ENCODE assay signal across 12 mouse cellular contexts in the genomic region with DNA sequence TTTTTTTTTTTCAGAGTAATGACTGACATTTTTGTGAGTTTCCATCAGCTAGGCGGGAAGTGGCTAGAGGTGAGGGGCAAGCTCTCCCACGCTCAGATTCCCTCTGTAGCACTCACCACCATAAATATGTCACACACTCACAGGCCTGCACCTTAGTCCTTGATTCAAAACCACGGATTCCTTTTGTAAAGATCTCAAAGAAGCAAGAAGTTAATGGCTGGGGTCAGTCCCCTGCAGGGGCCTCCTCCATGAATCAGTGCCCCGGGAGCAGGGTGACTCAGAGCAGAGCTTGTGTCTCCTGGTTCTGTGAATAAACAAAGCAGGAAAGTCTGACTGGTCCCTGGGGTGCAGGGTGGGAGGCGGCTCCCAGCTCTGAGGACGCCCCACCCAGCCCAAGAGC. TPM values are rescaled to one million over a fixed set of nuclear protein-coding genes. Genes with fewer than 3 reads are reported as not detected.
DNase-seq lines count a peak whose midpoint lies in the region; ATAC-seq and TF ChIP-seq lines count a peak whose summit lies in the region.
"Had no signal": no experiment of that assay in that cellular context is flagged by ENCODE, and none has a peak within 500 bp of the region (broad histone marks: within the 10 kb centered on the region; RNA-seq: fewer than 3 reads in every experiment).

No protein-coding gene starts in this region.

- H3K27me3 ChIP-seq in stomach, embryonic 14.5 days (ENCODE audit: control insufficient read depth, insufficient read depth, low read length) = no peaks in the 10 kb centered on the region
- H3K27me3 ChIP-seq: embryonic facial prominence, embryonic 12.5 days; hindbrain, embryonic 13.5 days had no signal

- no peaks in the 10 kb centered on the region for H3K9me3 ChIP-seq in stomach, embryonic 14.5 days (ENCODE audit: control insufficient read depth, low read depth, low read length)
- H3K9me3 ChIP-seq: embryonic facial prominence, embryonic 12.5 days; hindbrain, embryonic 13.5 days had no signal

- intact Hi-C loops in gastrocnemius, adult 2 months (cut with DNase I) = no loop called here

- no peak overlapping the region for H3K4me3 ChIP-seq in gastrocnemius, adult 2 months
- H3K4me3 ChIP-seq in stomach, embryonic 14.5 days (ENCODE audit: low read depth, low read length) = no peak overlapping the region
- H3K4me3 ChIP-seq: embryonic facial prominence, embryonic 12.5 days; hindbrain, embryonic 13.5 days had no signal

- no peak for TF ChIP-seq CTCF in gastrocnemius, adult 2 months (IDR thresholded peaks at IDR 0.05)

- H3K9ac ChIP-seq in stomach, embryonic 14.5 days (replicated peaks; ENCODE audit: low read depth, low read length) = no peak overlapping the region
- H3K9ac ChIP-seq: embryonic facial prominence, embryonic 12.5 days; hindbrain, embryonic 13.5 days; liver, embryonic 14.5 days had no signal

- ATAC-seq in stomach, embryonic 14.5 days (ENCODE audit: insufficient number of reproducible peaks, insufficient read depth, low FRiP score, low read depth) = peak; percentile 80; the same call in 1 of the 2 replicates

- H3K4me1 ChIP-seq in stomach, embryonic 14.5 days (ENCODE audit: control insufficient read depth, insufficient read depth, low read length) = peaks cover 3% of the 10 kb centered on the region; the same call in 1 of the 2 replicates

- H3K4me2 ChIP-seq in stomach, embryonic 14.5 days (replicated peaks; ENCODE audit: low read depth, low read length) = no peak overlapping the region
- H3K4me2 ChIP-seq: embryonic facial prominence, embryonic 12.5 days; hindbrain, embryonic 13.5 days had no signal

- no peak overlapping the region for H3K27ac ChIP-seq in gastrocnemius, adult 2 months
- no peak overlapping the region for H3K27ac ChIP-seq in stomach, embryonic 14.5 days (ENCODE audit: low read length)
- H3K27ac ChIP-seq: embryonic facial prominence, embryonic 12.5 days; hindbrain, embryonic 13.5 days; liver, embryonic 14.5 days had no signal

- no peaks in the 10 kb centered on the region for H3K36me3 ChIP-seq in stomach, embryonic 14.5 days (ENCODE audit: control insufficient read depth, insufficient read depth, low read length)
- H3K36me3 ChIP-seq: hindbrain, embryonic 13.5 days had no signal

- peak; percentile 59 for DNase-seq in adrenal gland, adult 2 months
- no peak for DNase-seq in adrenal gland, adult 18-20 months (ENCODE audit: low spot score in 2 of 2)
- peak; percentile 27 for DNase-seq in kidney, postnatal 10 days
- no peak for DNase-seq in kidney, adult 18-20 months
- DNase-seq in gastrocnemius, adult 2 months = peak; percentile 64
- DNase-seq in ovary, postnatal 36 days (ENCODE audit: low spot score) = no peak
- DNase-seq in testis, postnatal 14 days (ENCODE audit: low spot score) = no peak

- WGBS in stomach, embryonic 14.5 days = 13% methylated on average over 6 of the region's 6 CpGs

RNA-seq across cellular contexts. Expression of a gene that starts 15.3 kb away (rescaled TPM):
- total RNA-seq in adrenal gland, adult 2 months (2021) = 1 to 10 TPM; 2.0 to 4.4 TPM
- 14.4 and 15.2 TPM in 2 replicates for polyA plus RNA-seq in adrenal gland, adult 2 months (2012; rRNA removed)
- 1 to 10 TPM; 1.7 to 4.0 TPM for total RNA-seq in adrenal gland, adult 18-20 months (2021)
- 1 to 10 TPM in 1 of 2 experiments, under 1 TPM in 1; 0.97 to 3.0 TPM for total RNA-seq in gastrocnemius, adult 2 months (2021)
- polyA plus RNA-seq in stomach, embryonic 14.5 days (2014; fragmentation: Nextera tagmentation; extraction: Ambion mirVana) = 10.7 and 11.9 TPM in 2 replicates
- total RNA-seq: megakaryocyte-erythroid progenitor cell, adult 5-6 weeks had no signal

Comparison
In these comparisons a context has a peak if more than half of its experiments do, and no peak if none do; other contexts are left out.
1. DNase-seq: peak in adrenal gland, adult 2 months (single experiment), kidney, postnatal 10 days (single experiment) and gastrocnemius, adult 2 months (single experiment); none in adrenal gland, adult 18-20 months (0 of 2), kidney, adult 18-20 months (single experiment), ovary, postnatal 36 days (single experiment) and testis, postnatal 14 days (single experiment).